Mouse (Mus musculus) urinary bladder, postnatal 4 days (tissue): Measurements from ENCODE around the gene Rnd1.

Experiments
- DNase-seq, 2 experiments: peaks; one replicate each; pipeline ENCODE4 v3.0.0; 2021 to 2022; ENCODE audit warnings: low spot score in 2 of 2

Rnd1 gene

DNA sequence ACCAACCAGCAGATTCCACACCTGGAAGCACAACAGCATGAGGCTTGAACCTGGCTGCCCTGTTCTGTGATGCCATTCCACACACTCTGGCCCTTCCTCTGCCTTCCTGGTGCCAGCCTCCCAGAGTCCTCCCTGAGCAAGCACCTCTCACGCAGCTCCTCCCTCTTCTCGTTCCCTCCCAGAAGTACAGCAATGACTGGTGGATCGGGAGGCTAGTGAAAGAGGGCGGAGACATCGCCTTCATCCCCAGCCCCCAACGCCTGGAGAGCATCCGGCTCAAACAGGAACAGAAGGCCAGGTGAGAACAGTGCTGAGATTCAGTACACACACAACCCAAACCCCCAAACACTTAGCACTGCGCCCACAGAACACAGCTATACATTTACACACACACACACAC, 37.1 kb downstream of the Rnd1 start:
- no peak for DNase-seq

DNA sequence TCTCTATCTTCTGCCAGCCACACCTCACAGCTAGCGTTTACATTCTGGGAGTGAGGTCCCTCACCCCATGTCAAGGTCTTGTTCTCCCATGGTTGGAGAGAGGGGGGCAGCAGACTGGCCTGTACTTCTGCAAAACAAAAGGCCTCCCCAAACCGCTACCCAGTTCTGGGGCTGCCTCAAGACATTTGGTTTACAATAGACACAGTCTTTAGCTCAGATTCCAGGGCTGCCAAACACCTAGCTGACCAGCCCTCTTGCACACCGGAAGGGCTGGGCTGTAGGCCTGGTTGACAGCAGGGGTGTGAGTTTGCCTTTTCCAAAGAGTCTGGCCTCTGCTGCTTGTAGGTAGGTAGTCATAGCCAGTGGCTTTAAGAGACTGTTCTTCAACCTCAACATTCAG, 40.1 kb downstream of the Rnd1 start:
- DNase-seq: no peak

DNA sequence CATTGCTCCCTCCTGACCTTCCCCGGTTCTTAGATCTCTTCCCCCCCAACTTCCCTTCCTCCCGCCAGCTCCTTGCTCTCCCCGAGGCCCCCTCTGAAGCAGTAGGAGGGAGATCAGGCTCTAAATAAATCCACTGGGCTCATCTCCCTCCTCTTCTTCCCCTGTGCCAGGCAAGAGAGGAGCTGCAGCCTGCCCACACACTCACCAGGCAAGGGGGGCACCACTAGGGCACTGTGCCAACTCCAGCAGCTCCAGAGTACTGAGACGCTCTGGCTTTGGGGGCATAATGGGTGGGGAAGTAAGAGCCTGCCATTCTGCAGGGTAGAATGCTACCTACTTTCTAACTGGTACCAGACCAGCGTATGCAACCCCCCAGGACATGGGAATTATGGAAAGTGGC, 40.7 kb downstream of the Rnd1 start:
- no peak for DNase-seq

DNA sequence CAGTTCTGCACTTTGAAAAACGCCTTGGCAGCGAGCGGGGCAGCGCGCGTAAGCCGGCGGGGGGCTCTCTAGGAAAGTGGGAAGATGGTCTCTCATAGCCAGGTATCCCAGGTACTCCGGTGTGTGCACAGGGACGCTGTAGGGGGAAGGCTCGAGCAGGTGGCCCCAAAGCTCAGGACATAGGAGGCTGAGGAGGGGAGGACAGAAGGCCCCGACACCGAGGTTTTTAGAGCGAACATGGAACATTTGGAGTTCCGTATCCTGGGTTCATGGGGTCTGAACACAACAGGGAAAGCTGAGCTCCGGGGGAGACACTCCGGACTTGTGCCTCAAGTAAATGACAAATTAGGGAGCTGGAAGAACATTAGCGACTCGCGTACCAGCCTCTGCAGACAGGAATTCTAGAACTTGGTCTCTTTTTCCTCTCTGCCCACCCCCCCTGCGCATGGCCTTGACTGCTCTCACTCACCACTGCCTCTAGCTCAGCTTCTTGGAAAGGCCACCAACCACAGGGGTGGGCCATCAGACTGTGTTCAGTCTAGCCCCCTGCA, 41.9 kb downstream of the Rnd1 start:
- DNase-seq: no peak

DNA sequence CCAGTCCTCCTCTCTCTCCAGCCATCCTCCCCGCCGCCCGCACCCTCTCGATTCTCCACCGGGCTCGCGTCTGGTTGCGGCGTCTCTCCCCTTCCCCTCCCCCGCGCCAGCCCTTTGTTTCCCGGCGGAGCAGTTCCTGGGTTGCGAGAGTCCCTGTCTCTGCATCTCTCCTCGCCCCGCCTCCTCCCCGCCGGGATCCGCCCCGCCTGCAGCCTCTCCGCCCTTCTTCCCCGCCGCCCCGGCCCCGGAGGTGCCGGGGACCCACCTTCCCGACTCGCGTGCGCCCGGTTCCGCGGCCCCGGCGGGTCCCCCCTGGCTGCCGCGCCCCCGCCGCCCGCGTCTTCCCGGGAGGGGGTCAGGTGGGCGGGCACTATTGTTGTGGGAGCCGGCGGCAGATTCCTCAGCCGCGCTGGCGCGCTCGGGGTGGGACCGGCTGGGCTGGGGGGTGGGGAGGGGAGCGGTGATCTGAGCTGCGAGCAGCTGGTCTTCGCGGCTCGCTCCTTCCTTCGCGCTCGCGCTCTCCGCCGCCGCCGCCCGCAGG, 42.6 kb downstream of the Rnd1 start:
- peak; percentile 79 to 85 for DNase-seq

DNA sequence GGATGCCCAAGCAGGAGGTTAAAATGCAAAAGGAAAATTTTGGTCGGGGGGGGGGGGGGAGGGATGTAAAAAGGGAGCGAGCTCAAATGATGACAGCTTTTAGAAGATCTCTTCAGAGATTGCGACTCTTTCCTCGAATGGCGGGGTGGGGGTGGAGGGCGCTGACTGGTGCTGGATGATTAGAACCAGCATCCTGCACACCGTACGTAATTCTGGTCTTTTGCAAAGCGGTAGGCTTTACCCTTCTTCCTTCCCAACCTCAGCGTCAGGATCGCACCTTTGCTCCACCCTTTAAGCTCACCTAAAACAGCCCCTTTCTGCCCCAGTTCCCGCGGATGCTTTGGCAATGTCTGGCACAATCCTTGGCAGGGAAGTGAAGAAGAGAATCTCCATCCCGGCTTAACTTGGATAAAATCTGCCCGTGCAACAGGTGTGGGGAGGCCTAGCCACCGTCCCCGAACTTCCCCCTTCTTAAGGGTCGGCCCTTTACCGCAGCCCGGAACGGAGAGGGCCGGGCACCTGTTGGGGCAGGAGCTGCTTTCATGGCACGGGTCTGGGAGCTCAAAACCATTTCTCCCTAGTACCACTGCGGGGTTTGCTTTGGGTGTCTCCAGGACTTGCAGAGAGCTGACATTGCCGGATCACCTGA, 43.3 kb downstream of the Rnd1 start:
- DNase-seq: no peak

DNA sequence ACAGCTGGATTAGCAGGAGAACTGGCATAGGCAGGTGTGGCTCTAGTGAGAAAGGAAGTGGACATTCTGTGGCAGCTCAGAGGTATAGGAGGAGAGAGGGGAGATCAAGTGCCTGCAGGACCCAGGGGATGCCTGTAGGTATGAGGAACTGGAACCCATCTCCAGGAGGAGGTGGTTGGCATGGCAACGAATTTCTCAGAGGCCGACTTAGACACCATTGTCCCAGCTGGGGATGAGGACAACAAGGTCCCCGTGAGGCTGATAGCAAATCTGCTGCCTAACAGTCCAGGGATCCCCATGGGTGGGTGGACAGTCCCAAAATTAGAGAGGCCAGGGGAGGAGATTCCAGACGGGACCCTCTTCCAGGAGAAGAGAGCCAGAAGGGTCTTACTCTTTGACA, 44.3 kb downstream of the Rnd1 start:
- DNase-seq: no peak

DNA sequence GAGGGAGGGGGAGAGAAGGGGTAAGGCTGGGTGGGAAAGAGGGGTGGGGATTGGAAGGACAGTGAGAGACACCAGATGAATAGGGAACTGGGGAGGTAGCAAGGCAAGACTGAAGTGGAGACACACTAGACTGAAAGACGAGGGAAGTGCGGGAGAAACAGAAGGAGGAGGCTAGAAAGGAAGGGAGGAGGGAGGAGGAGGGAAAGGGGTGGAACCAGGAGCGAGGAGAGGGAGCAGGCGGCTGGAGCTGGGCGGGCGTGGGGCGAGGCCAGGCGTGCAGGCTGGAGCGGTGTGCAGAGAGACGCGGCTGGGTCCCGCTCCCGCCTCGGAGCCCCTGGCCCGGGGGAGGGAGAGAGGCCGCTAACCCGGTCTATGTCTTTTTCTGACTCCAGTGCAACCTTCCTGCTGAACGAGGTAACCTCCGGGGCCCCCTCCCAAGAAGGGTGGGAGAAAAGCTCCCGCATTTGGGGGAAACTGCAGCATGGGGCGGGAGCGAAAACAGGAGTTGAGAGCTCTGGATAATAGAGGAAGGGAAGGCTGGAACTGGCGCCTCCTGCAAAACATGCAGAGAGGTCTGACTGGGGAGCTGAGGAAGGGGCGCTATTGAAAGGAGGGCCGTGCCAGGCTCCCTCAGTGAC, 45.0 kb downstream of the Rnd1 start:
- DNase-seq: peak; percentile 72 to 78

DNA sequence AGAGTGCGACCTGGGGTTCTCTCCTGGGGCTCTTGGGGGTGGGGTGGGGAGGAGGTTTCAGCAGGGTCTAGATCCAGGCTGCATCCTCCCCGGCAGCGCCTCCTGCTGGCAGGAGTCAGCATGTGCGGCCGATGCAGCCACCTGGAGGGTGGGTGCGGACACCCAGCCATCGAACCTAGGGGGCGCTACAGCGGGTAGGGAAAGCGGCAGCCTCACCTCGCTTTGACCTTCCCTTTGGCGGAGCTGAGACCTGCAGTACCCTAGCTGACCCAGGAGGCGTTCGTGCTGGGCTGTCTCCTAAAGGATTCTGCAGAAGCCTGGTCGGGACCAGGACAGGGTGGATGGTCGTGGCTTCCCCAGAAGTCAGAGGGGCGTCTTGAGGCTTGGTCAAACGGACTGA, 45.8 kb downstream of the Rnd1 start:
- peak; percentile 72 to 88 for DNase-seq

DNA sequence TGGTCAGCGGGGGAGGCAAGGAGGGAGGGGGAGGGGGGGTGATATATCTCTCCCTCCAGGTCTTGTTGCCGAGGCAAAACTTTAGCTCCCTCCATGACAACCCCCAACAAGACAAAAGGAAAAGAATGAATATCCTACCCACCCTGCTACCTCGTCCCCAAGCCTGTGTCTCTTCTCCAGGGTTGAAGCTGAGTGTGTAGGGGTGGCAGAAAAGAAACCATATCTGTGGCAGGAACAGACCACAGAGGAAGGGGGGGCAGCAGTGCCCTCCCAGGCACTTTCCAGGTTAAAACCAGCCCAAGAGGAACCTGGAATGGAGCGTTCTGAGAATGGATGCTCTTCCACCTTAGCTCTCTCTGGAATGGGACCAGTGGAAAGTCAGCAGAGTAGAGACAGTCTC, 46.7 kb downstream of the Rnd1 start, which contains the start of gene Cacnb3:
TSS of gene Cacnb3 (plus strand) at position 301 of the 400 bp plus-strand sequence.
- no peak for DNase-seq

DNA sequence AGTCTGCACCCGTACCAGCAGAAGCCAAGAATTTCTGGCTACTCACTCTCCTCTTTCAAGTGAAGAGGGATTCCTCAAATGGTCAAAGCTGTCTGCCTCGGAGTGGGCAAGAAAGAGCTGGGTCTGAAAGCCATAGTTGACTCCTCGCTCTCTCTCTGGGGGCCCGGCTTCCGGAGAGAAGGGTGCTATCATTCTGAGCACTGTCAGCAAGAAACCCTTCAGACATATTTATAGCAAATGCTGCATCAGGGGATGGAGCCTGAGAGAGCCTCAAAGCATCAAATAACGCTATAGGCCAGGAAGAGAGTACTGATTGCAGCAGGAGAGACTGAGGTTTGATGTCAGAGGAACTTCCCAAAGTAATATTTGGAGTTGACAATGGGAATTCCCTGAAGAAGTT, 47.8 kb downstream of the Rnd1 start:
- no peak for DNase-seq

DNA sequence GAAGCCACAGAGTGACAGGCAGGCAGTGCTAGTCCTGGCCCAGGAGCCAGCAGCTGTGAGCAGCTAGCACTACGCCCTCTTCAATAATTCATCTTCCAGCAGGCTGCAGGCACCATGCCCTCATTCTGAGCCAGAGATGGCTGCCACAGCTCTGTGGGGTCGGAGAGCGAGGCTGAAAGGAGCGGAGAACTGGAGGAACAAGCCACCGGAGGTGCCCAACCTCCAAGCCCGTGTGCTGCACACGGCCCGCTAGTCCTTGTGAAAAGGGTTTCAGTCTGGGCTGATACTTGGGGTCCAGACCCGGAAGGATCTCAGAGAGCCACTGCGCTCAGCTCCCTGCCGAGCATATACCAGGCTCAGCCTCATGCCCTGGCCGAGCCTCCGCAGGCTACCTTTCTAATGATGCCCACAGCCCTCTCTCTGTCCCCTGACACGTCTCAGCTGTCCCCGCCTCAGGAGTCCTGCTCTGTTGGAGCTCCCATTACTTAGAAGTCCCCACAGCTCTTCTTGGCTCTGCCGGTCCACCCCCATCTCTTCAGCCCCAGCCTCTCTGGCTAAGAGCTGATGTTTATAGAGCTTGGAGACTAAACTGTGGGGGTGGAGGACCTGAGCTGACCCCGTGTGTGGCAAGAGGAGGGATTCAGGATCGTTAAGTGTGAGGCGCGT, 48.5 kb downstream of the Rnd1 start:
- DNase-seq: no peak

DNA sequence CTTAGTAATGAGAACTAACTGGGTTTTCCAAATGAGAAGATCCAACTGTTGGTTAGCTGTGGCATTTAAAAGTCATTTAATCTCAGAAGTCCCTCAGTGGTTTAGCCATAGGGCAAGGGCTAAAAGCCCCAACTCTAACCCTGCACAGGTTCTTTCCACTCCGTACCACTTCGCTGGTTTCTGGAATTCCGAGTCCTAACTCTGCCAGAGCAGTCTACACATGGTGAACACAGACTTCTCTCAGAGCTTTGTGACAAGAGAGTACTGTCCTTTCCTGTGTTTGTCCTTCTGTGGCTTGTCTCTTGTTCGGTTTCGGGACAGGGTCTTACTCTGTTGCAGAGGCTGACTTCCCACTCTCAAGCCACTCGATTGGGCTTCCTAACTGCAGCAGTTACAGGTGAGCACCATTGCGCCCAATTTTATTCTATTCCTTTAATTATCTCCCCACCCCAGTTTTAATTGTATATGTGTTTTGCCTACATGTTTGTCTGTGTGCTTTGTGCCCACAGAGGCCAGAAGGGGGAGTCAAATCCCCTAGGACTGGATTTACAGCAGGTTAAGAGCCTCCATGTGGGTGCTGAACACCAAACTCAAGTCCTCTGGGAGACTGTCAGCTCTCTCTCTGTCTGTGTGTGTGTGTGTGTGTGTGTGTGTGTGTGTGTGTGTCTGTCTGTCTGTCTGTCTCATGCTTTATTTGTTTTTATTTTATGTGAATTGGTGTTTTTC, 50.6 kb downstream of the Rnd1 start:
- no peak for DNase-seq

DNA sequence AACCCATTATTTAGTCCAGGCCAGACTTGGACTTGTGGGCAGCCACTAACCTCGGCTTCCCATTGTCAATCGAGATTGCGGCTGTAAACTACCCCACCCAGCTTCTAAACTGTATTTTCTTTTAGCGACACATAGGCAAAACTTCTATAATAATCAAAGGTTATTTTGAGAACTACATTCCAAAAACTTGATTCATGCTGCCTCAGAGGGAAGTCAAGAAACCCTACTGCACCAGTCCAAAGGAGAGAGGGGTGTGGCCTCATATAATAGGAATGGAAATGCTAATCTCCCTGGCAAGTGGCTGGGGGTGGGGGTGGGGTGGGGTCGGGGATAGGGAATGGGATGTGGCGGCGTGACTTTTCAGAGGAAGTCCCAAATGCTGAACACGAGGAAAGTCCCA, 51.2 kb downstream of the Rnd1 start:
- no peak for DNase-seq

DNA sequence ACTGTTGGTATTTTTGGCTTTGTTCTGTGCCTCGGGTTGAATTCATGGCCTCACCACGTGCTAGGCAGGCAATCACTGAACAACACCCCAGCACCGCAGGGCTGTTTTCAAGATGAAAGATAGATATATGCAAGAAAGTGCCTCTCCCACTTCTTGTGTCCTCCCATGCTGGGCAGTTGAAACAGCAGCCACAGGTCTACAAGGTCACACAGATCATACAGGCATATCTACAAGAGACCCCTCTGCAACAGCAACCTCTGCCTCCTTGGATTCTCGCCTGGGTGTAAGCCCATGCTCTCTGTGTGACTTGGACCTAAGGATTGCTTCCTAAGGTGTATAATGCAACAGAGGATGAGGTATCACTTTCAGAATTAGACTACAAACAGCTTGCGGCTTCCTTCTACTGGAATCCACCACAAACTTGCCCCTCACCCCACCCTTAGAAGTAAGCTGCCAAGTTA, 53.9 kb downstream of the Rnd1 start:
- no peak for DNase-seq

DNA sequence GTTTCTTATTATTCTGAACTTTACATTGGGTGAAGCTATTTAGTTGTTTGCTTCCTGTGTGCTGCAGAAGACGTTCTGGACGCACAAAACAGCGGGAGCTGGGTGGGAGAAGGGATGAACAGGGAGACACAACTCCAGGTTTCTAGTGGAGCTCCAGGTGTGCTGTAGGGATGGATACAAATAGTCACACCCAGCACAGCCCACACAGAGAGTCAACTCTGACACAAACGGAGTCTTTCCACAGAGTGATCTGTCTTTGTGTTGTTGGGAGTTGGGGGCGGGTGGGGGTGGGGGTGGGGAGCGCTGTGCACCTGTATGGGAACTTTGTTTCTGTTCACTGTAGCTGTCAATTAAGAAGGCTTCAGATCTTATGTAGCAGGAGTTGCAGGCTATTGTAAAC, 54.5 kb downstream of the Rnd1 start:
- DNase-seq: no peak

DNA sequence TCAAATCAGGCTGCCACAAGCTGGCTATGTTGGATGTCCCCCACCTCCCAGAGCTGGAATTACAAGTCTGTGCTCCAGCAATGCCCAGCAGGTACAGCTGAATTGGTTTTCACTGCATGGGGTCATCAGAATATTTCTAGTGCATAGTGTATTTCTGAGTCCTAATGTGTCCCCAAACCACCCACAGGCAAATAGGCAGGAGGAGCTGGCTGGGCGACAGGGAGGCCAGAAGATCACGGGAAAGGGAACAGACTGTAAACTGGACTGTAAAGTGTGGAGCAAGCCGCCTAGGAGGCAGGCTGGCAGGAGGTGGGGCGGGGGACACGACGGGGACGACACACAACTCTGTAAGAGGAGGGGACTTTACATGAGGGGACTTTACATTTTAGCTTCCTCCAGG, 55.1 kb downstream of the Rnd1 start:
- DNase-seq: no peak

DNA sequence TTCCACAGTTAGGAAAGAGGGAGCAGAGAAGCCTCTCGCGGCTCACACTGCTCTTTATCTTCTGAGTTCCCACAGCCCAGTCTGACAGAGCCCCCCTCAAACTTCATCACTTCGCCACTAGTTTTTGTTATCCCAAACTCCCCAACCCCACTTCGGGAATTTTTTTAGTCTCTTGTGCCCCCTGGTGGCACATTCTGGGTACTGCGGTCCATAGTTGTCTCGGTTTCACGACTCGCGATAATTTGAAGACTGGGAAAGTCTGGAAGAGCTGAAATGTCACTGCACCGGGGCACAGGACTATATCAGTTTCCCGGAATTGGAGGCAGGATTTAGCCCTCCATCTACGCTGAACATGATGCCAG, 60.1 kb downstream of the Rnd1 start:
- peak; percentile 69 to 78 for DNase-seq

DNA sequence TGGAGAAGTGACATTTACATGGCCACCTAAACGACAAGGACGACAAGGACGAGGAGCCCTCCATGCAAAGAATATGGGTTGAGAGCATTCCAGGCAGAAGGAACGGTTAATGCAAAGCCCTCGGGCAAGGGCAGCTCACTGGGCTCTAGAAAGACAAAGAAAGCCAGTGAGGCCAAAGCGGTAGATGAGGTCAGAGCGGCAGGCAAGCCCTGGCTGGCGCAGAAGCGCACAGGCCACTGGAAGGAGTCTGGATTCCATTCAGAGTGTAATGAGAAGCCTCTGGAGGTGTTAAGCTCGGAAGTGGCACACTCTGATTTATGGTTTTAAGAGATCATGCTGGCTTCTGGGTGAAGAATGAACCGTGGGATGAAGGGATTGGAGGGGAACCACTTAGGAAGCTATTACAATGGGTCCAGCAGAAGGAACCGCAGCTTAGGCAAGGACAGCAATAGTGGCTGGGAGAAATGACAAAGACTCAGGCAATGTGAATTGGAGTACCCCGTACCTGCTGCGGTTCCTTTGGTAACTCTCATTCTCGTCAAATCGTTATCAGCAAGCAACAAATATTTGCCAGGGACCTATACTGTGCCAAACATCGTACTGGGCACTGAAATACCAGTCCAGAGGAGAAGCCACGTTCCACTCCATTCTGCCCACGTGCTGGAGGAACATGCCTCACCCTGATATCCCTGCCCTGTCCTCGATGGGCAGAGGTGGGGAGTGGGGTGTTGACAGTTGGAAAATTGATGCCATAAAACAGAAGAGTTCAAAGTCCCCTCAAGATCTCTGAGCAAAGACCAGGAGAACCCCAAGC, 60.7 kb downstream of the Rnd1 start:
- DNase-seq: no peak

DNA sequence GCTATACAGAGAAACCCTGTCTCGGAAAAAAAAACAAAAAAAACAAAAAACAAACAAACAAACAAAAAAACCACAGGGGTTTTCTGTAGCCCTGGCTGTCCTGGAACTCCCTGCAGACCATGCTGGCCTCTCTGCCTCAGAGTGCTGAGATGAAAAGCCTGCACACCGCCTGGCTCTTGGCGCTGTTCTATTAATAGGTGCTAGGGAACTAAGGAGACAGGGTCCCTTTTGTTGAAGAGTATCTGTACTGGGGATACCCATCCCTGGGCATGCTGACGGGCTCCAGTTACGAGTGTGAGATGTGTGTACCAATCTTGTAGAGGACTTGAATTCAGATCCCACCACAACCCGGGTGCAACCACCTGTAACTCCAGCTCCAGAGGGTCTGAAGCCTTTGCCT, 61.5 kb downstream of the Rnd1 start:
- no peak for DNase-seq

DNA sequence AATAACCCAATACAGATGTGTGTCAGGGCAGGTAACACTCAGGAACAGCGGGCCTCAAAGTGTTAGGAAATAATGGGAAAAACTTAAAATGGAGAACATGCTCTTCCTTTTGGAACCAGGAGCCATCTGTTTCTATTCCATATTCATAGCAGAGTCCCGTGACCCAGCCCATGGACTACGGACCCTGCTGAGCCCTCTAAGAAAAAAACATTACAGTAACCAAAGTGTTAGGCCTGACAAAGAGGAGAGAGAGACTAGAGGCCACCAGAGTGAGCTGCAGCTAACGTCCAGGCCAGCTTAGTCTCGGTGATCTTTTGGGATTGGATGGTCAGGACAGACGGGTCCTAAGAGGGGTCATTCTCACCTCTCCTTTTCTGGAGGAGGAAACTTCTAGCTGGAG, 62.3 kb downstream of the Rnd1 start:
- DNase-seq: no peak
